Mouse (Mus musculus): ENCODE measurements at regions not wholly inside any gene's neighbourhood (a gene's known extent, or its start where the extent isn't known, plus 50 kb on each side); places are given as distances from the start of the nearest gene placed in this dataset.
"Not testable (repeated sequence)": the region's sequence is repeated elsewhere in the genome, so short reads cannot be mapped to it uniquely, and the experiment has no call there.

DNA sequence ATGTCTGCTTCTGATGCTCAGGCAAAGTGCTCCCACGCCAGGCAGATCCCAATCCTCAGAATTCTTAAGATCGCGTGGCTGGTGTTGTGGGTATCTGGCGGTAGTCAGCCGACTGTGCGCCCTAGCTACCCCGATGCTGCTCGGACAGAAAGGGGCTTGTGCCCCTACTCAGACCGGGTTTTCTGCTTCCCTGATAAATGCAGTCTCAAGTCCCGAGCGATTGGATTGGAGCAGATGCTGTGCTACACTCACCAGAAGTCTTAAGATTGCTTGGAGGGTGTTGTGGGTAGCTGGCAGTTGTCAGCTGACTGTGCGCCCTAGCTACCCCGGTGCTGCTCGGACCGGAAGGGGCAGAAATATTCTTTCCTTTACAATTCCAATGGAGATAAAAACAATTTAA lies 99.3 kb downstream of the Gm7489 start:
- DNase-seq (ENCODE audit: inconsistent ontology term), result not testable (repeated sequence)

DNA sequence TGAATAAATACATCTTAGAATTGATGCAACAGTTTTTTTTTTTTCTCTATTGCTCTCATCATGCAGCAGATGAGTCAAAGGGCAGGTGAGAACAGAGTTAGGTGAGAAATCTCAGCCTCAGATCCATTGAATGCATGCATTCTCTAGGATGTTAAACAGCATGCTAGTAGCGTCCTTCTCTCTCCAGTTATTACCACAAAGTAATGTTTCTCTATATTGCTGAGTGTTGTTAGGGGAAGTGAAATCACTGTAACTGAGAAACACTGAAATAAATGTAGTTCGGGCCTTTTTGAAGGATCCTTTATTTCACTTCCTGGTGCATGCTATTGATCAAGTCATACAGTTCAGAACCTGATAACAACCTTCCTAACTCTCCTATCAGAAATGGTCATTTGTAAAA lies 105.2 kb downstream of the Gm7489 start:
- DNase-seq (ENCODE audit: inconsistent ontology term), result no peak

DNA sequence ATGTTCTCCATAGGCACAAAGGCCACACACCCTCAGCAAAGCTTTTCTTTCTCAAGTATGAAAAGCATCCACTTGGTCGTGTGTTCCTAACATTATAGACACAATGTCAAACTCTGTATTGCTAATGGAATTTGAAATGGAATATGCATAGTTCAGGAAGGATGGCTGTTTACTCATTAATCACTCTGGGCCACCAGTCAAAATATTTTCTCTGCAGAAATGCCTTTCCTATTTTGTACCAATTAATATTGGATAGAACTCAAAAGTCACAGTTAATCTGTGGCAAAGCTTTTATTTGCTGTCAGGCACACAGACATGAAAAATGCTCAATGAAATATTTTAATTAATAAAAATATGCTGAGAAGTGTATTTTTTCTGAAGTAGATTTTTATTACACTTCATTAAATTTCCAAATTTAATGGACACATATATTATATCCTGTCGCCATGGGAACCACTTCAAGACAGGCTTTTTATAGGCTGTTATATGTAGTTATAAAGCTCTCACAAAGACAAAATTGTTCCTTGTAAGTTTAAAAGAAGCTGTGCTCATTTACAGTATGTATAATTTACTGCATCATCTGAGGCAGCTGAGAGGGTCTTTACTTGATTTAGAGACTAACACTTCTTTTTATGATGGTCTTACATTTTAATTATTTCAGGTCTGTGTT lies 110.6 kb downstream of the Gm7489 start:
- peak; percentile 84 for DNase-seq (ENCODE audit: inconsistent ontology term)

DNA sequence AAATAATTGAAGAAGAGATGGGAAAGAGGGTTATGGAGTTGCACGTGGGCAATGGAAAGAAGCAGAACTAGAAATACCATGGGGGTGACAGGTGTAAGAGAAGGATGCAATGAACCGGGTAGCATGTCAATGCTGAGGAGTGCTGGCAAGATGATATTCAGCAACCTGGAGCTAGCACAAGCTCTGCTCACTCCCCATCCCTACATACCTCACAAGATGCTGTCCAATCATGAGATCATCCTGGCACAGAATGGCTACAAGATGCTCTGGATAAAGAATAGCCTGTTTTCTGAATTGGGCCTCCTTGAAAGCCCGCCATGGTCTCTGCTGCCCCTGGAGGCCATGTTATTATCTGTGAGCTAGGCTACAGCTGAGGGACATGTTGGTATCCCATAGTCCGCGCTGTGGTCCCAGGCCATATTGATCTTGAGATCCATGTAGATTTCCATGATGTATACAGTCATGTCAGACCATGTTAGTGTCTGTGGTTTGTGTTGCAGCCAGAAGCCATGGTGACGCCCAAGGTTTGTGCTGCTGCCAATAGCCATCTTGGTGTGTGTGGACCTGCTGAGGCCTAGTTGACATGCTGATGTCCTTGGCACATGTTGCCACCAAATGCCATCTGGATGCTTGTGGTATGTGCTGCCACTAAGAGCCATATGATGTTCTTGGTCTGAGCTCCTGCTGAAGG lies 114.0 kb downstream of the Gm7489 start:
- no peak for DNase-seq (ENCODE audit: inconsistent ontology term)

DNA sequence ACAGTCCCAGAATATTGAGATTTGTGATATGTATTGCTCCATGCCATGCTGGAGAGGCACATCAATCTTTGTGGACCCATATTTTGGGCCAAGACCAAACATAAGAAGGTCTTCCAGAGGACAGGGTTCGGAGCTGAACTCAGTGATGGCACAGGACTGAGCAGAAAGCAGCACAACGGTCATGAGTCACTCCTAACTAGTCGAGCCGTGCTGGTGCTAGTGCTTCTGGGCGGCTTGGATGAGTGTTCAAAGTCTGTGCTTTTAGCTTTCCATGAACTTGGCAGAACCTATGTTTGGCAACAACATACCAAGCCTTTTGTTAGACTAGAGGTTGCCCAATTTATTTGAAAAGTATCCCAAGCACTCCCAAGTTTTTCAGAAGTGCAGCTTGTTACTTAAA lies 149.1 kb downstream of the Gm7489 start:
- DNase-seq (ENCODE audit: inconsistent ontology term), result peak; percentile 18

DNA sequence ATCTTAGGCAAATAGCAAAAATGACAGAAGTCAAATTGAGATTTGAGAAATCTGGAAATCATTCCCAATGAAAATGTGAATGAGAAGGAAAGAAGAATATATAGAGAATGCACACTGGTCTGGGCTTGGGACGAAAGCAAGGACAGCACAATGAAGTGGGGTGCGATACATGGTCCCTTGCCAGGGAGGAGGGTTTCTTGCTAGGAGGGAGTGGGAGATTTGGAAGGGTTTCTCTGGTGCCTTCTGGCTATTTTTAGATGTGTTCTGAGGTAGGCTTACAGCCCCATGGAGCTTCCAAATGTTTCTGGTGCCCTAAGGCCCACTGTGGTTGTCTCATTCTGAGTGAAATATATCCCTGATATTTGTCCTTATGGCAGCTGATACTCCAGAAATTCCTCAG lies 166.0 kb downstream of the Gm7489 start:
- DNase-seq (ENCODE audit: inconsistent ontology term), result no peak

DNA sequence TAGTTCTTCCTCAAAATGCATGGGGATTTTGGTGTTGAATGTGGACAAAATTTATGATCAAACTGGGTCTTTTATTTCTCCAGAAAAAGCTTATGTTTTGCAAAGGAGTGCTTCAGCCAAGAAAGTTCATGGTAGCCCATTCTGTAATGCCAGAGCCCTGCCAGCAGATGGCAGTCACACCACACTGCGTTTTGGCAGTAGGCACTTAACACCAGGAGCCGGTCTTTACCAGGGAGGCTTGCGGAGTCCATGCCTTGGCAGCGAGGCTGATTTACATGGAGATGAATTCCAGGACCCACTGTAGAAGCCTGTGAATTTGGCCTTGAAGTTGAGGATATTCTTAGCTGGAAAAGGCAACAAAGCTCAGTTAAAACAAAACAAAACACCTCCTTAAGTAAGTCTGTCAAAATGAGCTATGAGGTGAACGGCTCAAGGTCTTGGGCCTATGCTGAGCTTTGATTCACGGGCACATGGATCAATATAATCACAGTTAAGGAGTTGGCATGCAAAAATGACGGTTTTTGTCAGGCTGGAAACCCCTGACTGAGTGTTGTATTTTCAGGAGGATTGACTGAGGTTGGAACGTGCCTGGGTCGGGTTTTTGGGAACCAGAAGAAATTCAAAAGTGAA lies 185.4 kb downstream of the Gm7489 start:
- peak; percentile 46 for DNase-seq (ENCODE audit: inconsistent ontology term)

DNA sequence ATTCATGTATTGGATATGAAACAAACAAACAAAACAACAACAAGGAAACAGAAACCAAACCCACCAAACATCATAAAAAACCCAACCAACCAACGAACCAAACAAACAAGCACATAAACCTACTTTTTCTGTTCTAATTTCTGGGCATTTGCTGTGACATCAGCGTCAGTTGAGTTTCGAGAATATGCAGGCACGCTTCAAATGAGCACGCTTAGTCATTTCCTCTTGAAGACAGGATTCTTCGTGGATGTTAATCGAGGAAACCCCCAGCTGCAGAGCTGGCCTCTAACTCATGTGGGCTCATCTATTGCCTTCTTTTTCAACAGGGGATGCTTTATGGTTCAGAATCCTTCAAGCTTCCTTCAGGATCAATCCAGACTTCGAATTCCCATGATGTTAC lies 187.0 kb downstream of the Gm7489 start:
- no peak for DNase-seq (ENCODE audit: inconsistent ontology term)

DNA sequence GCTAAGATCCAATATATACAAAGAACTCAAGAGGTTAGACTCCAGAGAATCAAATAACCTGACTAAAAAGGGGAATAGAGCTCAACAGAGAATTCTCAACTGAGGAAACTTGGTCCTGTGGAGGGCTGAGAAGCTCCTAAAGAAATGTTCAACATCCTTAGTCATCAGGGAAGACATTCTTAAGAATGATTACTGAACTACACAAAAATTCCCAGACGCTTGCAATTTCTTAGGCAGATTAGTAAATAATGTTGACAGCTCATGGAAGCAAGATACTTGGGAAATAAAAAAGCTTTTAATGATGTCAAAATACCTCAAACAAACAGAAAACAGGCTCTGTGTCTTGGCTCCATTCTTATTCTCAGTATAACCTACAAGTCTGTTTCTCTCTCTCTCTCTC lies 206.6 kb downstream of the Gm7489 start:
- DNase-seq (ENCODE audit: inconsistent ontology term), result no peak

DNA sequence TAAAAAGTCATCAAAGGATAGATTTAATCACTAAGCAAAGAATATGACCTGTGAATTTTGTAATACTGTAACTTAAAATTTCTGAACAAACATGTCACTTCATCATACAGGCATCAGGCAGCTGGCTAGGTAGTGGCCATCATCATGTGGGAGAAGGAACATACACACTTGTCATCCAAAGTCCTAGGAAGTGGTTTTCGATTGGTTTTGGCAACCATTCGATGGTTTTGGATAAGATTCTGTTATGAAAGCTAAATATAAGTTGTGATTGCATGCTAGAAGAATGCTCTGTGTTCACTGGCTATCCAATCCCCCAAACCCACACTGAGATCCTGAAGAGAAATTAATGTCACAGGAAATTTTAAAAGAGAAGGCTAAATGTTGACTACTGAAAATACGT lies 207.7 kb downstream of the Gm7489 start:
- peak; percentile 19 for DNase-seq (ENCODE audit: inconsistent ontology term)

DNA sequence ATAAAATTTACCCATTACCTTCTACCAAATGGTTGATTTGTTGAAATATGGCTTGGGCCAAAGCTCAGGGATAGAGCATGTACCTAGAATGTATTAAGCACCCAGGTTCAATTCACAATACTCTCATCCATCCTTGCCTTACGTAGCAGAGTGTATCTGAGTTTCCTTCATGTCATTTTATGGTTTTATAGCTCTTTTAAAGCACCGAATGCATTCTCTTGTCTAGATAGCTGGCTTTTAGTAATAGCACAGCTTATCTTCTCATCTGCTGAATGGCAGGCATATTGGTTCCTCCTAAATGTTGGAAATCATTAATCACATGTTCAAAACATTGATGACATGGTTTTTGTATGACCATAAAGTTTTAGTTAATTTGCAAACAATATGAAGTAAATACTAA lies 212.8 kb downstream of the Gm7489 start:
- DNase-seq (ENCODE audit: inconsistent ontology term), result no peak

DNA sequence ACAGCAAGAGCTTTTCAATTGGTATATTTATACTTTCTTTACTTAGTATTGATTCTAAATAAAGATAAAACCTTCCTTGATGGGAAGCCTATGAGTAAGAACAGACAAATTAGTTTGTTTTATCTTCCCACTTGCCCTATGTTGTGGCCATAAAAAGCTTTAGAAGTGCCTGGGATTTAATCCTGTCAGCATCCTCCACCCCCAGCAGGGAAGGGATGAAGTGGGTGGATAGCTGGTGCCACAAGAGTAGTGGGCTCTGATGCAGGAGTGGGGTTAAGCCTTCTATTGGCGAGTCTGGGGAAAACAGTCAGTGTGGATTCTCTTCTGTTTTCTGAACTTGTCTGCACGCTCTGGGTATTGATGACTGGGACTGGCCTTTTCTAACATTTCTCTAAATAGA lies 227.7 kb downstream of the Gm7489 start:
- no peak for DNase-seq (ENCODE audit: inconsistent ontology term)

DNA sequence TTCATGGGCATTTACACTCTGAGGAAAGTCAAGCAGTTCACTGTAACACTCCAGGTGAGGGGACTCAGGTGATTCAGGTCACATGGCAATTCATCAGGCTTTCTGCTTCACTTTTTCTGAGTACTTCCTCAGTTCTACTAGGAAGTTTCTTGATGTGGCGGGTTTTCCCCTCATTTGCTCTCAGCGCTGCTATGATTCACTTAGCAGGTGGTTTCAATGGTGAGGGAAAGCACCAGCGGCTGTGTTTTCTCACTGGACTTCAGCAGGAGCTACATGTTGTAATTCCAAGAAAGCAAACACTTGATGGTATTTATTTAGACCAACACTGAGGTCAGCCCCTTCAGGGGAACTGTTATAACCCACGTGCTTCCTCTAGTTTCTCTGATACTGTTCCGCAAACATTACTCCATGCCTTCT lies 229.4 kb downstream of the Gm7489 start:
- no peak for DNase-seq (ENCODE audit: inconsistent ontology term)

DNA sequence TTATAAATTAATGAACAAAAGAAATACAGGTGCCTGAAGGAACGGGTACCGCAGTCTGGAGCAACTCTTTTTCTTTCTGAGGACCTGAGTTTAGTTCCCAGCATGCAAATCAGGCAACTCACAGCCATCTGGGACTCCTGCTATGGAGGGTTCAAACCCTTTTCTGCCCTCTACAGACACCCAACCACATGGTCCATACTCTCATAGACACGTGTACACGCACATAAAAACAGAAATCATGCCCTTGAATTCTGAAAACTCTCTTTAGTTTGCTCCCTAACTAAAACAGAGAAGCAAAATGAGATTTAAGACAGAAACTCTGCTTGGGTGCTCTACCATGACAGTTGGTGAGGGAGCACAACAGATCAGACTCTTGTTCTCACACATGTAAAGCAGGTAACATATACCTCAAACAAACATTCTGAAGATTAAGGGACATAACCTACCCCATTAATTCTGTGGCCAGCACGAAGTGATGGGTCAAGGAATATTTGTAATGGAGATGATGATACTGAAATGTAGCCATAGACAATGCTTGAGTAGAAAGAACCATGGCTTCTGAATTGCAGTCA lies 233.3 kb downstream of the Gm7489 start:
- DNase-seq (ENCODE audit: inconsistent ontology term), result no peak

DNA sequence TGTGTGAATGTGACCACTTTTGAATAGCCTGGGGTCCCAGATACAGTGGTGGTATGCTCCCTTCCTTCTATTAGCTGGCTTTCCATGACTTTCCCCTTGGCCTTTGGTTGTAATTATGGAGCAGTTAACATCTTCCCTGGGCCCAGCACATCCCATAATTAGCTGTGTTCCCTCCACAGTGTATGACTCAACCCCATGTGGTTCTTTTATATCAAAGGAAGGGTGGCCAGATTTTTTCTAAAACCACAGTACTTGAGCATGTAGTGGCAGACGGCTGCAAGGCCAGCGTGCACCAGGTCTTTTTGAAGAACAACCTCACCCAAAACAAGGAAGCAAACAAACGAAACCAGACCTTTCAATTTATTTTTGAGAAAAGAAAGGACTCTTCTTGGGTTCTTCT lies 235.8 kb downstream of the Gm7489 start:
- peak; percentile 73 for DNase-seq (ENCODE audit: inconsistent ontology term)

DNA sequence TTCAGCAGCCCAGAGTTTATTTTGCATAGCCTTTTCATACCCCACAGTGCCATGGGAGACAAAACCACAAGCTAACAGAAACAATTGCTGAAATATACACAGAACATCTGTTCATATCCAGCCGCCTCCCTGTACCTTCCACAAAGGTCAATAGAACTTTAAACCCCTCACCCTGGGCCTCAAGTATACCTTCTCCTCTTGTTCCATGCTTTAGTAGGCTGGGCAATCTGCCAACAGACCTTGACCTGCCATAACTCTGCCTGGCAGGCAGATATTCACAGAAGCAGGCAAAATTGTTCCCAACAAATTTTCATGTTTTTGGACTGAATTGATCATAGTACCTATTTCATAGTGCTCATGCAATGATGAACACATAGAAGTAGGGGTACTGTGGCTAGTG lies 279.6 kb downstream of the Gm7489 start:
- no peak for DNase-seq (ENCODE audit: inconsistent ontology term)

DNA sequence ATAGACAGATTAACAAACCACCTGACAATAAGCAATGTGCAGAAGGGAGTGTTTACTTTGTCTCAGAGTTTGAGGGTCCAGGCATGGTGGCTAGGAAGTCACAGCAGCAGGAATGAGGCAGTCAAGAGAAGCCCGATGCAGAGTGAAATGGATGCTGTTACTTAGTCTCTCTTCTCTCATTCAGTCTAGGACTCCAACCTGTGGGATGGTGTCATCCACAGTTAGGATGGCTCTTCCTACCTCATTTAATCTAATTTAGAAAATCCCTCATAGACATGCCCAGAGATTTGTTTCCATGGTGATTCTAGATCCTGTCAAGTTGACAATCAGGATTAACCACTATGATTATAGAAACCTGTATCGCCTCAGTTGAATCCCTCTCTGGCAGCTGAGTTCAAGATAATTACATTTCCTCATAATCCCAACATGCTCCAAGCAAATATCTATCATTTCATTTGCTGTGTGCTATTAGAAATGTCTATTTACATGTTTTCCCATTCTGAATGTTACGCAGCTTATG lies 283.2 kb downstream of the Gm7489 start:
- DNase-seq (ENCODE audit: inconsistent ontology term), result no peak

DNA sequence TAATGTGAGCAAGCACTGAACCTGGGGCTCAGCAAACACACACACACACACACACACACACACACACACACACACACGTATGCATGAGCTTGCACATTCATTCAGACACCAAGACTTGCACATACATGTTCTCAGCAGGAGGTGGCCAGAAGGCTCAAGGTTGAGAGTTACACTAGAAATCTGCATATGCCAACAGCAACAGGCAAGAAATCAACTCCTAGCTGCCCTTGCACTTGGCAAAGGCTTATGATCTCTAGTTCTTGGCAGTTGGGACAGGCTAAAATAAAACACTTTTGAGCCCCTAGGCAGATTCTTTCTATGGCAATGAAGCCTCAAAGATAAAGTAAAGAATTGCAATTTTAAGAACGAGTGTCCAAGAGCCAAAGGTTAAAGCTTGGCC lies 292.5 kb downstream of the Gm7489 start:
- no peak for DNase-seq (ENCODE audit: inconsistent ontology term)

DNA sequence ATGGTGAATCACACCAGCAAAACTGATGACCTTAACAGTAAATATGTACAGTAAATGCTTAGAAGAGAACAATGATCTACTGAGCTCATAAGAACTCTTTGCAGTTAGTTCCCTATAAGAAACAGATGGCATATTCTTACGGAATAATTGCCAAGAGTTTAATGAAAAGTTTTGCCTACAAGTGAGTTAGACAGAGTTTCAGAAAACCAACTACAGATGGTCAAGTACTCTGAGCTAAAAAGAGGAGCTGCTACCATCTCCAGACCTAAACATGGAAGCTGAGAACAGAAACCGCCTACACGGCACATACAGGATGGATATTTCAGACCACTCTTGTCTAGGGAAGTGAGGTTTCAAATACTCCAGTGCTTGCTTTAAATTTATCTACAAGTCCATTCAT lies 293.1 kb downstream of the Gm7489 start:
- DNase-seq (ENCODE audit: inconsistent ontology term), result no peak
